Mouse (Mus musculus) brain, embryonic 14.5 days (tissue): ENCODE measurements at regions not wholly inside any gene's neighbourhood (a gene's known extent, or its start where the extent isn't known, plus 50 kb on each side); places are given as distances from the start of the nearest gene placed in this dataset.

Experiments used
- CTCF ChIP-seq: fragments of 200-500 bp; IDR thresholded peaks from 2 replicates; pipeline ENCODE4 v1.5.1; 2012; ENCODE audit warnings: inconsistent platforms, mild to moderate bottlenecking, moderate library complexity, borderline replicate concordance; ENCODE audit not compliant: insufficient read depth, insufficient read length; ENCODE audit errors: extremely low read depth
- POLR2A ChIP-seq: fragments of 200-500 bp; IDR thresholded peaks from 2 replicates; pipeline ENCODE4 v1.6.1; 2012; ENCODE audit warnings: mild to moderate bottlenecking, inconsistent platforms, borderline replicate concordance; ENCODE audit not compliant: poor library complexity, insufficient read depth, insufficient read length, severe bottlenecking; ENCODE audit errors: extremely low read depth

DNA sequence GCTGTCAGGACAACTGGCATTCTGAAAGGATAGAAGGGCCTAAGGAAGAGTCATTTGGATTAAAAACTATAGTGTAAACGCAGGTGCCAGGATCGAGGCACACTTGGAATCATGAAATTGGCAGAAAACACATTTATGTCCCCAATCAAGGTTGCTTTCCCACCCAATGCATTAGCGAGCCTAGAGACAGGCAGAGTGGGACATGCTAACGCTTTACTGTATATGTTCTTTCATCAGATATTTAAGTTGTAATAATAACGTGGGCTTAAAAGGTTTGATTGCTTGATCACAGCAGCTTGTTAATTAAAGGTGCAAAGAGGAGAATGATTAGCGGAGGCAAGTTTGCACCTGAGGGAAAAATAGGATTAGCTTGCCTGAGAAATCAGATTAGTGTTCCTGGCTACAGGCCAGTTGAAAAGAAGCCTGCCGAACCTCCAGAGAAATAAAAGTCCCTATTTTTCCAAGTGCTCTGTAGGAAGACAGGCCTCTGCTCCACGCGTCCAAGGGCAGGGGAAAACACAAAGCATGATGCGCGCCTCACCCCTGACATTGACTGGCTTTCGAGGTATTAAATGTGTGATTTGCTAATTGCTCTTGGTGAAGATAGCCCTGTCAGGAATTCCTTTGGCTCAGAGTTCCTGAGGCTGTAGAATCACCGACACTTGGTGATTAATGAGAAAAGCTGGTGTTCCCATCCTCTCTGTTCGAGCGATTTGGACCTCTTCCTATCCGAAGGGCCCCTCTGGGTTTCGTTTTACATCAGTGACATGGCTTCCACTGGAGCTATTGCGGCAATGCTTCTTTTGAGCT is 3279.4 kb upstream of the Gm6569 start:
- no peak for TF ChIP-seq CTCF
- TF ChIP-seq POLR2A = no peak
